Mouse (Mus musculus) MEL (cell line): ENCODE measurements around the gene Ints12.

ENCODE experiments used
- CHD1 ChIP-seq: IDR thresholded peaks from 2 replicates; pipeline ENCODE4 v1.6.1; 2012; ENCODE audit warnings: low read depth, mild to moderate bottlenecking, inconsistent platforms, low read length, improper control_type of control experiment
- CTCF ChIP-seq, 3 experiments: IDR thresholded peaks in 2 of 3; conservative IDR thresholded peaks in 1 of 3; 2 replicates each; pipeline ENCODE4 v1.5.1; 2011 to 2012; ENCODE audit warnings: low read length in 3 of 3, low read depth in 2 of 3, mild to moderate bottlenecking in 2 of 3, improper control_type of control experiment in 1 of 3, inconsistent platforms in 1 of 3, mixed read lengths in 1 of 3, moderate library complexity in 1 of 3; ENCODE audit not compliant: control insufficient read depth in 1 of 3, insufficient read depth in 1 of 3, poor library complexity in 1 of 3, severe bottlenecking in 1 of 3
- ELF1 ChIP-seq: IDR thresholded peaks from 2 replicates; pipeline ENCODE4 v1.6.1; 2014; ENCODE audit warnings: low read depth, mild to moderate bottlenecking, inconsistent platforms, low read length, improper control_type of control experiment, moderate library complexity
- GATA1 ChIP-seq: IDR thresholded peaks from 2 replicates; pipeline ENCODE4 v1.6.1; 2011; ENCODE audit warnings: low read depth, low read length, improper control_type of control experiment
- HCFC1 ChIP-seq: IDR thresholded peaks from 2 replicates; pipeline ENCODE4 v1.6.1; 2012; ENCODE audit warnings: low read depth, mild to moderate bottlenecking, inconsistent platforms, low read length, improper control_type of control experiment, moderate library complexity
- MEF2A ChIP-seq: IDR thresholded peaks from 2 replicates; pipeline ENCODE4 v1.6.1; 2014; ENCODE audit warnings: low read depth, mild to moderate bottlenecking, inconsistent platforms, low read length, improper control_type of control experiment; ENCODE audit not compliant: poor library complexity, insufficient replicate concordance, severe bottlenecking; ENCODE audit errors: extremely low read depth
- MYC ChIP-seq: IDR thresholded peaks from 2 replicates; pipeline ENCODE4 v1.6.1; 2011; ENCODE audit warnings: low read depth, mild to moderate bottlenecking, low read length, improper control_type of control experiment, moderate library complexity
- POLR2A ChIP-seq, 2 experiments: IDR thresholded peaks; 2 replicates each; pipeline ENCODE4 v1.6.1; 2011 to 2012; ENCODE audit warnings: low read length in 2 of 2, mild to moderate bottlenecking in 2 of 2, control low read depth in 1 of 2, improper control_type of control experiment in 1 of 2, low read depth in 1 of 2, moderate library complexity in 1 of 2; ENCODE audit not compliant: control insufficient read depth in 1 of 2, insufficient read depth in 1 of 2, poor library complexity in 1 of 2
- POLR2AphosphoS2 ChIP-seq: IDR thresholded peaks from 2 replicates; pipeline ENCODE4 v1.6.1; 2011; ENCODE audit warnings: low read length, improper control_type of control experiment
- USF1 ChIP-seq: IDR thresholded peaks from 2 replicates; pipeline ENCODE4 v1.6.1; 2014; ENCODE audit warnings: low read depth, mild to moderate bottlenecking, inconsistent platforms, low read length, improper control_type of control experiment, moderate library complexity
- ZC3H11A ChIP-seq: IDR thresholded peaks from 2 replicates; pipeline ENCODE4 v1.6.1; 2012; ENCODE audit warnings: low read depth, mild to moderate bottlenecking, inconsistent platforms, low read length, improper control_type of control experiment
- ZMIZ1 ChIP-seq: IDR thresholded peaks from 2 replicates; pipeline ENCODE4 v1.6.1; 2012; ENCODE audit warnings: low read depth, mild to moderate bottlenecking, inconsistent platforms, low read length, improper control_type of control experiment, moderate library complexity

DNA sequence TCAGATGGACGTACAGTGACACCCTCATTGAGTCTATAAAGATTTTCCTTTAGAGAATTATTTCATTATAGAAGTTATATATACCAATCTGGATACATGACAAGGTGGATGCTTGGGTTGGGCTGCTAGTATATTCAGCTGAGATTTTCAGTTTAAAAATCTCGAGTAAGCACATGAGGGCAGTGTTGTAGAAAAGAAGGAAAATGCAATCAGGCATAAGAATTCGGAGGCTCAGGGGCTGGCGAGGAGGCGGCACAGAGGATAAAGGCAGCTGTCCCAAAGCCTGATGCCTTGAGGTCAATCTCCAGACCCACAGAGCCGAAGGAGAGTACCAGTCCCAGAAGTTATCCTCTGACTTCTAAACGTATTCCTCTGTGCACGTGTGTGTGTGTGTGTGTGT lies 41.0 kb downstream of the Ints12 start:
- TF ChIP-seq POLR2AphosphoS2 (no peak), GATA1 (no peak), ZC3H11A (no peak), ZMIZ1 (no peak), POLR2A (IDR thresholded peaks at IDR 0.05; ENCODE audit: control insufficient read depth in 1 of 2, insufficient read depth in 1 of 2, low read depth in 1 of 2, low read length in 2 of 2, poor library complexity in 1 of 2) (no peak), HCFC1 (no peak), CTCF (IDR thresholded peaks at IDR 0.05 in 2 of 3, conservative IDR thresholded peaks at IDR 0.05 in 1 of 3; ENCODE audit: control insufficient read depth in 1 of 3, insufficient read depth in 1 of 3, low read depth in 2 of 3, low read length in 3 of 3, poor library complexity in 1 of 3, severe bottlenecking in 1 of 3) (no peak), CHD1 (no peak), USF1 (no peak), MEF2A (no peak), MYC (no peak), ELF1 (no peak)
